Mouse (Mus musculus) ES-E14 (cell line): ENCODE measurements around the gene Cysrt1.

ENCODE experiments used
- HCFC1 ChIP-seq: IDR thresholded peaks from 2 replicates; pipeline ENCODE4 v1.6.1; 2012; ENCODE audit warnings: low read length, inconsistent platforms, borderline replicate concordance; ENCODE audit not compliant: insufficient read depth
- ZC3H11A ChIP-seq: IDR thresholded peaks from 2 replicates; pipeline ENCODE4 v1.6.1; 2012; ENCODE audit warnings: low read depth, mild to moderate bottlenecking, inconsistent platforms, low read length, borderline replicate concordance

DNA sequence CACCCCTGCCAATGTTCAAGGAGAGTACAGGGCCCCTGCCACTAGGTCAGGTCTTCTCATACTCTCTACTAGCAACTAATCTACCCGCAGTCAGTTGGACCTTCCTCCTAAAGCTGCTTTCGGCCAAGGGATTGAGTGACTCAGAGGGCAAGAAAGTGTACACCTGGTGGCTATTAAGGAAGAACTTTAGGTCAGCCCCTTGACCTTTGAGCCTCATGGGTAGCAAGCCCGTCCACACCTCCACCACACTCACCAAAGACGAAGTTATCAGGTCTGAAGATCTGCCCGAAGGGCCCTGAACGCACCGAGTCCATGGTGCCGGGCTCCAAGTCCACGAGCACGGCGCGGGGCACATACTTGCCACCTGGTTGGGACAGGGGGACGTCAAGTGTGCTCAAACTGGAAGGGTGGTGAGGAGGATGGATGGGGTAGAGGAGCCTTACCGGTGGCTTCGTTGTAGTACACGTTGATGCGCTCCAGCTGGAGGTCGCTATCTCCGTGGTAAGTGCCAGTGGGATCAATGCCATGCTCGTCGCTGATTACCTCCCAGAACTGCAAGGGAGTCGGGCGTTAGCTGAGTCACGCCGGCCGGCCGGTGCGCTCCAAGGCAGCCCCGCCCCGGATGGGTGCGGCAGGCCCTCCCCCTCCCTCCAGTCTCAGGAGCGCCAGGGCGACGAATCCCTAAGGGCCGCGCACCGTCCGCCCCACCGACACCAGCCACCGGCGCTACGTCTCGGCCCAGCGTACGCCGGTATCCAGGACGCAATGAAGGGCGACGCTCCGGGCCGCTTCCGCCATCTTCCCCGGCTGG, 18.4 kb downstream of the Cysrt1 start:
- no peak for TF ChIP-seq ZC3H11A
- TF ChIP-seq HCFC1: no peak; the same call in 1 of the 2 replicates
